Mouse (Mus musculus) neutrophil, adult 5-6 weeks (primary cell): ENCODE results near the gene Tut7. TPM values are rescaled to one million over a fixed set of nuclear protein-coding genes. Genes with fewer than 3 reads are reported as not detected.
"Not testable (repeated sequence)": the region's sequence is repeated elsewhere in the genome, so short reads cannot be mapped to it uniquely, and the experiment has no call there.

Source experiments
- ATAC-seq: fragments of 151-379, 151-347 bp; 2 replicates; pipeline ENCODE4 v1.8.0; 2017; ENCODE audit warnings: mild to moderate bottlenecking, moderate TSS enrichment; ENCODE audit not compliant: insufficient number of reproducible peaks, poor library complexity, low FRiP score, severe bottlenecking; ENCODE audit errors: extremely low read depth
- total RNA-seq: library from RNA; stranded (forward); fragments of 200-1000 nt; gene quantifications from 2 replicates; pipeline ENCODE4 v1.2.3, GENCODE M21; 2017

Tut7 gene
- total RNA-seq, 1 experiment from 2014 or later, result 433 TPM

GRCm38 (mm10) chr13:59771257-59771656 lies 51.7 kb downstream of the Tut7 start:
- peak; percentile 20; the same call in 1 of the 2 replicates for ATAC-seq

GRCm38 (mm10) chr13:59770847-59771246 lies 52.1 kb downstream of the Tut7 start:
- ATAC-seq, result no peak

- ATAC-seq, result peak; percentile 16; the same call in 1 of the 2 replicates
Observed at GRCm38 (mm10) chr13:59770164-59770562, 52.8 kb downstream of the Tut7 start.

- peak; percentile 96 for ATAC-seq
Observed at GRCm38 (mm10) chr13:59769296-59770163, 53.4 kb downstream of the Tut7 start, which contains the start of gene Isca1. TSS of gene Isca1 (minus strand) at chr13:59769810.

GRCm38 (mm10) chr13:59768531-59768930 lies 54.4 kb downstream of the Tut7 start:
- no peak for ATAC-seq

- ATAC-seq, result no peak
Observed at GRCm38 (mm10) chr13:59766786-59767515, 56.0 kb downstream of the Tut7 start.

- no peak for ATAC-seq
Observed at GRCm38 (mm10) chr13:59762791-59763190, 60.2 kb downstream of the Tut7 start.

- no peak for ATAC-seq
Observed at GRCm38 (mm10) chr13:59756906-59757305, 66.0 kb downstream of the Tut7 start.

- ATAC-seq, result peak; percentile 34; the same call in 1 of the 2 replicates
Observed at GRCm38 (mm10) chr13:59750310-59750709, 72.6 kb downstream of the Tut7 start.

- ATAC-seq, result no peak
Observed at GRCm38 (mm10) chr13:59746711-59747110, 76.2 kb downstream of the Tut7 start, which contains the start of gene 1700014D04Rik. TSS of gene 1700014D04Rik (minus strand) at chr13:59746752.

GRCm38 (mm10) chr13:59746164-59746563 lies 76.8 kb downstream of the Tut7 start:
- ATAC-seq, result no peak

- ATAC-seq, result no peak
Observed at GRCm38 (mm10) chr13:59745462-59745861, 77.5 kb downstream of the Tut7 start.

- no peak for ATAC-seq
Observed at GRCm38 (mm10) chr13:59741697-59742096, 81.2 kb downstream of the Tut7 start.

GRCm38 (mm10) chr13:59741096-59741495 lies 81.9 kb downstream of the Tut7 start:
- no peak for ATAC-seq

GRCm38 (mm10) chr13:59739397-59739796 lies 83.5 kb downstream of the Tut7 start:
- ATAC-seq, result no peak

- ATAC-seq, result no peak
Observed at GRCm38 (mm10) chr13:59738455-59738854, 84.5 kb downstream of the Tut7 start.

- ATAC-seq, result no peak
Observed at GRCm38 (mm10) chr13:59735190-59735589, 87.8 kb downstream of the Tut7 start.

GRCm38 (mm10) chr13:59734347-59734746 lies 88.6 kb downstream of the Tut7 start:
- not testable (repeated sequence) for ATAC-seq

- ATAC-seq, result no peak
Observed at GRCm38 (mm10) chr13:59733936-59734335, 89.0 kb downstream of the Tut7 start.

GRCm38 (mm10) chr13:59731652-59732051 lies 91.3 kb downstream of the Tut7 start, which contains the start of gene Spata31d1d:
TSS of gene Spata31d1d (minus strand) at chr13:59731752.
- ATAC-seq, result no peak
